Mouse (Mus musculus): ENCODE data around the gene Acot8. TPM values are rescaled to one million over a fixed set of nuclear protein-coding genes. Genes with fewer than 3 reads are reported as not detected.

Gene Acot8
- total RNA-seq, 2 experiments from 2014 or later = 8.0 to 8.2 TPM

DNA sequence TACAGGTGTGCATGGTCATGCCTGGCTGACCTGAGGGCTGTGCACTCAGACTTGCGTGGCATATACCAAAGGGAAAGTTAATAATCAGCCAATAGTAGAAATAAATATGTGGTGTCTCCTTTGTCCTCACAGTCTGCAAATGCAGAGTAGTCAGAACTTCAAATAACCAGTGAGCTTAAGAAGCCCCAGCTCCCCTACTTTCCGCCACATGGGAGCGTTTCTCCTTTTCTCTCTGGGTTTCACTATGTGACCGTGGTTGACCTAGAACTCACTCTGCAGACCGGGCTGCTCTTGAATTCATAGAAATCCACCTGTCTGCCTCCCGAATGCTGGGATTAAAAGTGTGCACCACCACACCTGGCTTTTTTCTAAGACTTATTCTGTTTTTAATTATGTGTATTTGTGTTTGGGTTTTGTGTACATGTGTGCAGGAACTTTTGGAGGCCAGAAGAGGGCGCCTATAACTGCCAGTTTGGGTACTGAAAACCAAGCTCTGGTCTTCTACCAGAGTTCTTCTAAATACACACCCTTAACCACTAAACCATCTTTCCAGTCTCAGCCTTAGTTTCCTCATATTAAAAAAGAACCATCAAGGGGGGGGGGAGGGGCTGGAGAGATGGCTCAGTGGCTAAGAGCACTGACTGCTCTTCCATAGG lies 20.6 kb downstream of the Acot8 start:
- DNase-seq (ENCODE audit: low spot score) = no peak

DNA sequence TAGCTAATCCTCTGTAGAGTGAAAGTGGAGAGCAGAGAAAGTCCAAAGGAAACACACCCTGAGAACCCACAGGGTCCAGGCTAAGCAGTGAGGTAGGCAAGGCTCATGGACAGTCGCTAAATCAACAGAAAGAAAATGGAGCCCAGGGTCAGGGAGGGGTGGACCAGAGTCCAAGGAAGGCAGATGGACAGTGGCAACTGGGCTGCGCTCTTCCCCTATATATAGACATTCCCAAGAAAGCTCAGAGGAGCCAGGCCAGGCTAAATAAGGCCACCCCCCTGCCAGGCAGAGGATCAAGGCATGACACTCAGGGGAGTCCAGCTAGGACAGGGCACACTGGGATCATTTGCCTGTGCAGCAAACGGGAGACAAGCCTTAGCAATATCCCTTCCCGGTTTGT lies 22.8 kb downstream of the Acot8 start:
- DNase-seq (ENCODE audit: low spot score) = peak; percentile 83

DNA sequence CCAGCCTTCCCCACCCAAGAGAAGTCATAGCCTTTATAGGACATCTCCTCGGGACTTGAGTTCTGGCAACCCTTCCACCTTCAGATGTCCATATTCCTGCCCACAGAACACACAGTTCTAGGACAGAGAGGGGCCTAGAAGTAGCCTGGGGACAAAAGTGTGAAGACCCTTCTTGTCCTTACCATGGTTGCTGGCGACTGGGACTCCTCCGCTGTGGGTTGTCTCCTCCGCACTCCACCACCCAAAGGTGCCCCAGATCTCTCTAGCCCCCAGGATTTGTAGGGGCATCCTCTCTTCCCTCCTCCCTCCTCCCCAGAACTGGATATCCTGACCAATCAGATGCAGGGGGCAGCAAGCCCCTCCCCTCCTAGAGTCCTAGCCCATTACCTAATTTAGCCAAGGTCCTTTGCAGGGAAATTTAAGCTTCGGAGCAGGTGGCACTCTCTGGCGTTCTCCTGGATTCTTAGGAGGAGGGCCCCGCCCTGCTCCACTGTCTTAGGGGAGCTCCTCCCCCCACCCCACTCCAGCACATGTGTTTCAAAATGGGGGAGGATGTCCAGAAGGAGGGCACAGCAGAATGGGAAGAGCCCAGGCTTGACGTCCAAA lies 25.1 kb downstream of the Acot8 start, which contains the start of gene Tnnc2:
Gene Tnnc2 (minus strand): TSS at position 487 of the 606 bp plus-strand sequence.
- peak; percentile 85 for DNase-seq (ENCODE audit: low spot score)

DNA sequence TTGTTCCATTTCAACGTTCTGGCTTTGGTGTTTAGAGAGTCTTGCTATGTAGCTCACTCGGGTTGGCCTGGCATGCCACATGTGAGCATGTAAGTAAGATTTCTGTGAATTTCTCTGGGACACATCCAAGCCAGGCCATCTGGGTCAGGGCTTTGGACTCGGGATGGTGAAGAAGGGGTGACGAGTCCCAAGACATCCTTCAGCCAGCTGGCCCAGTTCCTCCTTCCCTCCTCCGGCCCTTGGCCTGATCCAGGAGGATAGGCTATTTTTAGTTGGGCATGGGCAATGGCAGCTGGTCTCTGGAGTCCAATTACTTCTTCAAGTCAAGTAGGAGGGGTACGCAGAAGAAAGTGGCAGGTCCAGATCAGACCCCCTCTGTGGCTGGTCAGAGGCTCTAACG lies 25.9 kb downstream of the Acot8 start:
- peak; percentile 84 for DNase-seq (ENCODE audit: low spot score)

DNA sequence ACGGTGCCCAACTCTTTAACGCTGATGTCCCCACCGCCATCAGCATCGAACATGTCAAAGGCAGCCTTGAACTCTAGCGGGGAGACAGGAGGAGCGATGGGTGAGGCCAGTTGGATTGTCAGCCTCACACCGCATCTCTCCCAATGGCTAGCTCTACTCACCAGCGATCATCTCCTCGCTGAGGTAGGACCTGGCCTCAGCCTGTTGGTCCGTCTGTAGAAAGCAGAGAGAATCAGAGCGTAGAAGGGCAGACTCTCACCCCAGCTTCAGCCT lies 26.7 kb downstream of the Acot8 start:
- DNase-seq (ENCODE audit: low spot score) = no peak

DNA sequence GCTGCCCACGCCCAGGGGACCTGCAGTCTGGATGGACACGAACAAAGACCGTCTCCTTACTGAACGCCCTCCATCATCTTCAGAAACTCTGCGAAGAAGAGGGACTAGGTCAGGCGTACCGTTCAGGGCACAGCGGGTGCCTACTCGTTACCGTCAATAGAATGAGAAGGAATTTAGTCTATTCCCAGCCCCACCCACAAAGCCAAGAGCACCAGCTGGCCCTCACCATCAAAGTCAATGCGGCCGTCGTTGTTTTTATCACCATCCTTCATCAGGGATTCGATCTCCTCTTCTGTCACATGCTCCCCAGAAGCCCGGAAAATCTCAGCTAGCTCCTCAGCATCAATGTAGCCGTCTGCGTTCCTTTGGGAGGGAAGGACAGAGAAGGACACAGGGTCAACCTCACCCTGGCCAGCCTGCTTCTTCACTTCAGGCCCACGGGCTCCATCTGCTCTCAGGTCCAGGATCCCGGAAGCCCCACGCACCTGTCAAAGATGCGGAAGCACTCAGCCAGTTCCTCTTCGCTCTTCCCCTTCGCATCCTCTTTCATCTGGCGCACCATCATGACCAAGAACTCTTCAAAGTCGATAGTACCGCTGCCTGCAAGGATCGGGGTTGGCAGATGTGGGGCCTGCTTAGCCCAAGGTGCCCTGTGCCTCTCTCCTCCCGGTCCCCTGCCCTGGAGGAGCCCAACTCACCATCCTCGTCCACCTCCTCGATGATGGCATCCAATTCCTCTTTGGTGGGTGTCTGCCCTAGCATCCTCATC lies 27.3 kb downstream of the Acot8 start:
- DNase-seq (ENCODE audit: low spot score) = no peak

DNA sequence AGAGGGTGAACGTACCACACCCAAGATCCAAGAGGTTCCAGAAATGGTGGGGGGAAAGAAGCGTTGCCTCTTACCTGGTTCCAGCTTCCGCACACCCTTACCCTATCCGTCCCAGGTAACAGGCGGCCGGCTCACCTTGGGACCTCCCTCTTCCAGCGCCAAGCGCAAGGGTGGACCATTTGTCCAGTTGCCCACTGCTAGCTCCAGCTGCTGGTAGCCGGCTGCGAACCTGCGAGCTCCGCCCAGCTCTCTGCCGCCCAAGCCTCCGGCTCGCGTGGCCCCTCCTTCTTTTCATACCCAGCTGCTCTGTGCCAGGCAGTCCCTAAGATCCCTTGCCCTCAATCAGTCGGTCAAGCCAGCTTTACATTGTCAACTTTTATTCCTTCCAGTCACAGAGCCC lies 27.9 kb downstream of the Acot8 start:
- no peak for DNase-seq (ENCODE audit: low spot score)

DNA sequence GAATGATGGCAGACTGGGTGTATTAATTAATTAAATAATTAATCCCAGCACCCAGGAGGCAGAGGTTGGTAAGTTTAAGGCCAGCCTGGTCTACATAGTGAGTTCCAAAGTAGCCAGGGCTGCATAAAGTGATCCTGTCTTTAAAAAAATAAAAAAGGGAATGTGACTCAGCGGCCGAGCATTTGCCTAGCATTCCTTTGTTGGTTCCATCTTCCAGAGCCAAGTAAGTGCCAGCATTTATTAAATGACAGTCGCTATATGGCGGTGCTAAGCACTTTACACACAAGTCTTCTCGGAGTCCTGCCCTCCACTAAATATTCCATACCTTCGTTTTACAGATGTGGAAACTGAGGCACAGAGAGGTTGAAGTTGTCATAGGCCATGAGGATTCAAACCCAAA lies 28.6 kb downstream of the Acot8 start:
- DNase-seq (ENCODE audit: low spot score) = no peak

DNA sequence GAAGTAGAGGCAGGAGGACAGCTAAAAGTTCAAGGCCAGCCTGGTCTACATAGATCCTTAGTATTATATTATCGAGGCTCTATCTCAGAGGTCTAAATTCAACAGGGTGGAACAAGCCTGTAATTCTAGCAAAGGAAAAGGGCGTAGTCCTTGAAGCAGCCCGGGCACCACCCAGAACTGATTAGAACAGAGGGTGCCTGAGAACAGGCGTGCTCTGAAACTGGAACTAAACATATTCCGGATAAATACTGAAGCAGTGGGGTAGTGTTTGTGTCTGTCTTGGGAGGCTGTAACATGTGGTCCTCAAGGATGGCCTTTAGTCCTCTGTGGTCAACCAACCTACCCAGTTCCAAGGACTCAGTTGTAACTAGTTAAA lies 30.7 kb downstream of the Acot8 start:
- DNase-seq (ENCODE audit: low spot score) = no peak

DNA sequence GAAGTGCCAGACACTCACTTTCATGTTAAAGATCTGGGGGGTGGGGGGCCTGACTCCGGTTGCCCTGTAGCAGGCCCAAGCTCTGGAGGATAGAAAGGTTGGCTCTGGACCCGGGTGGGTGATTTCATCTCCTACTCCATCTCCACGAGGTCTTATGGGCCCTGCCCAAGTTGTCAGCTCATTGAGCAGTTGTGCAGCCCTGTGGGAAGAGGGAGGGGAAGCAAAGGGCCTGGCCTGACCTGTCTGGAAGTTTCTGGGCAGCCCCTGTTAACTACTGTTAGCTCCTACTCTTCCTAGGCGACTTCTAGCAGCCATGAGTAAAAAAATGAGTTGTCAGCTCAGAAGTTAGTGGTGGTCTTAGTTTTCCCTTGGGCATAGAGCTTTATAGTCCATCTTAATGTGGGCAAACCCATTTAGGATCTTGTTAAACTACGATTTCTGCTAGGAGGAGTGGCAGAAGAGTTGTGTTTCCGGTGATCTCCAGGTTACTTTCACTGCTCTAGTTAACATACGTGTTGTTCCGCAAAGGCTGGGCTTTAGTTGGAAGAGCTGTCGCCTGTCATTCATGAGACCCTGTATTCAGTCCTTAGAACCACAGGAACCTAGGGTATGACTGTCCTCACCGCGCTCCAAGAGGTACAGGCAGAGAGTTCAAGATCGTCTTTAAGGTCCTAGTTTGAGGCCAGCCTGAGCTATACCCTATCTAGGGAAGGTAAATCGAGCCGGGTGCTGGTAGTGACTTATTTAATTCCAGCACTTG lies 31.3 kb downstream of the Acot8 start:
- no peak for DNase-seq (ENCODE audit: low spot score)

DNA sequence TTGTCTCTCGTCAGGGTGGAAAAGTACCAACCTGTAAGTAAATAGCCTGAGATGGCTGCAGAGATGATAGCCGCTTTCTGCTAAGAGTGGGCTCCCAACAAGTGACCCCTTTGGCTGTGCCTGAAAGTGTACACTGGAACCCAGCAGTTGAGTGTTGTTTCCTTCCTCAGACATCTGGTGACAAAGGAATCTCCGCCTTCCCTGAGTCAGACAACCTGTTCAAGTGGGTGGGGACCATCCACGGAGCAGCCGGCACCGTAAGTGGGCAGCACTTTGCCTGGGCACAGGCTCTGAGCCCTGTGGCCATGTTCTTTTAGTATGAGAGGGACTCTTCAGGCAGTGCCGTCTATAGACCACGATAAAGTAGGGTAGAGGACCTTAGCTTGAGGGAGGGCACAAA lies 33.6 kb downstream of the Acot8 start:
- DNase-seq (ENCODE audit: low spot score) = no peak

DNA sequence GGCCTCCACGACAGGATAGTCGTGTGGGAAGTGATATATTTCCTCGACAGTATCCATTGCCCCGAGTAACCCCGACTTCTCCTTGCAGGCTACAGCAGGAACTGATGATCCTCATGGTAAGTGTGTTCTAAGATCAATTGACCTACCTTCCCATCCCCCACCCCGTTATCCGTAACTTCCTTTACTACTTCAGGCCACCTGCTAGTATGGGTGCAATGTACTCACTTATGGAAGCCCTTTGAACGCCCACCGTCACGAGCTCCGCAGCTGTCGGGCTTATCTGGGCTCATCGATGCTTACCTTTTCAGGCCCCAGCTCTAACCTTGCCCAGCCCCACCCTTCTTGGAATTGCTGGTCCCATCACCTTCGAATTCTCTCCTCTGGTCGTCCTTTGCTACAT lies 34.4 kb downstream of the Acot8 start:
- DNase-seq (ENCODE audit: low spot score) = no peak

DNA sequence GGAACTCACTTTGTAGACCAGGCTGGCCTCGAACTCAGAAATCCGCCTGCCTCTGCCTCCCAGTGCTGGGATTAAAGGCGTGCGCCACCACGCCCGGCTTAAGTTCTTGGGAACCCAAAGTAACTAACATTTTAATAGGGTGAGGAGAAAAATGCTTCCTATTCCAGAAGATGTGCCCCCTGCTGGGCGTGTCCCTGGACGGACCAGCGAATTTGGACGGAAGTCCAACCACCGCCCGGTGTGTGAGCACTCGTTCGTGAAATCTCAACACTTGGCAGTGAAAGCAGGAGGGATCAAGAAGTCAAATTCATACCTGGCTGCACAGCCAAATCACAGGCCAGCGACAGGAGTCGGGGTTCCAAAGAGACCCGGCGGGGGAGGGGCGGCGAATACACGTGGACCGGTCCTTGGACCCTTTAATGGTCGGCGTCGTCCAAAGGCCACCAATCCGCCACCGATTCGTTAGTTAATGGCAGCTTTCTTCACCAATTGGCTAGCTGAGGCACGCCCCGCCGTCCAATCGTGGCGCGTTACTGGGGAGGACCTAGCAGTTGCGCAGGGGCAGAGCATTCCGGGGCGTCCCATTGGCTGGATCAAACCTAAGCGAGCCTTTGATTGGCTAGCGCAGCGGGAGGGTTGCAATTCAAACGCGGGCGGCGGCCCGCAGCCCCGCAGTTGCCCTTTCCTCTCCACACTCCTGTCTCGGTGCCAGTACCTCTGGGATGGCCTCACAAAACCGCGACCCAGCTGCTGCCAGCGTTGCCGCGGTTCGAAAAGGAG lies 35.2 kb downstream of the Acot8 start, which contains the start of gene Ube2c:
Gene Ube2c (plus strand): TSS at position 641 of the 780 bp plus-strand sequence.
- DNase-seq (ENCODE audit: low spot score) = peak; percentile 99

DNA sequence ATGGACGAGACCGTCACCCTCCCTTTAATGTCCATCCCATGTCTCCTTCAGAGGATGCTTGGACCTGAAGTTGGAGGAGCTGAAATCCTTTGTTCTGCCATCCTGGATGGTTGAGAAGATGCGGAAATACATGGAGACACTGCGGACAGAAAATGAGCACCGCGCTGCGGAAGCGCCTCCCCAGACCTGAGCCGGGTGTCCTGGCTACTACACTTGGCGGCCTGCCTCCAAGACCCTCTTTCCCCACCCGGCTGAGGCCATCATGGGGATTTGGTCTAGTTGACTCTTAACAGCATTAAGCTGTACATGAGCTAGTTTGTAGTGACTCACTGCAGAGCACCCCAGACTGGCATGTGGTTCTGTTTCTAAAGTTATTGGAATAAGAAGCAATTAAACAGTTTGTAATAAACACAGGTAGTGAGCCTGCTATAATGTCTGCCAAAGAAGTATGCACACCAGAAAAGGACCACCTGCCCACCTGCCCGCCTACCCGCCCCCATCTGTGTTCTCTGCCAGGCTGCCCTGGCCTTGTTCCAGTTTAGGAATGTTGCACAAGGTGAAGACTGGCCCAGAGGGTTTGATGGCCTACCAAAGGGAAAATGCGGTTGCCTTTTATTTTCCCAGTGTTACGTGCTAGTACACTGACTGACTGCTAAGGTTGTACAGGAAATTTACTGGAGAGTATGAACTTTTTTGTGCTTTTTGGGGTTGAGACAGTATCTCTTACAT lies 36.7 kb downstream of the Acot8 start:
- no peak for DNase-seq (ENCODE audit: low spot score)

DNA sequence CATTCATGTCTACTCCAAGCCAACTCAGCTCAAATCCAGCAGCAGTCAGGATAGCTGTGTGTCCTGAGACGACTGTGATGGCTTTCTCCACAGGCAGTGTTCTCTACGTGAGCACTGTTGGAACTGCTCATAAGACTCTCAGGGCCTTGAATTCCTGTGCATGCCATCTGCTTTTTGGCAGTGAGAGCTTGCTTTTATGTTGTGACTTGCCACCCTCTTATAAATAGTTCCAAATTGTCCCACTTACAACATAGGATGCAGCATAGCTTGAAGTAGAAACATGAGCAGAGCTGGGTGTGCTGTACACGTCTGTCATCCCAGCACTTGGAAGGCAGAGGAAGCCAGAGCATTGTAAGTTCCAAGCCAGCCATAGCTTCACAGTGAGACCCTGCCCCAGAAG lies 38.8 kb downstream of the Acot8 start:
- no peak for DNase-seq (ENCODE audit: low spot score)

DNA sequence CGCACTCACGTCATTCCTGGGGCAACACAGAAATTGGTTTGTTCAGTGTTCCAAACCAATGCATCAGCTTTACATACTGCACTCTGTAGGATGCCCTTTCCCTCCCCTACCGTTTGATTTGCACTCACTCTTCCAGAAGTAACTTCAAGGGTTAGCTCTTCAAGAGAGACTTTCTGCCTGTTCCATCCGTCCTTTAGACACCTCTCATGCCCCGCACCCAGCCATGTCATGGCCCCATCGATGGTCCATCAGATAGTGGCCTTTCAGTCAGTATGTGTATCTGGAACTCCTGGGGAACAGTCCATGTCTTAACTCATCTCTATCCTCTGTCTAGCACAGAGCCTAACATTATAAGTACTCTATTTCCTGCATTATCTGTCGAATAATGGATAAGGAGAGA lies 42.1 kb downstream of the Acot8 start:
- DNase-seq (ENCODE audit: low spot score) = no peak

DNA sequence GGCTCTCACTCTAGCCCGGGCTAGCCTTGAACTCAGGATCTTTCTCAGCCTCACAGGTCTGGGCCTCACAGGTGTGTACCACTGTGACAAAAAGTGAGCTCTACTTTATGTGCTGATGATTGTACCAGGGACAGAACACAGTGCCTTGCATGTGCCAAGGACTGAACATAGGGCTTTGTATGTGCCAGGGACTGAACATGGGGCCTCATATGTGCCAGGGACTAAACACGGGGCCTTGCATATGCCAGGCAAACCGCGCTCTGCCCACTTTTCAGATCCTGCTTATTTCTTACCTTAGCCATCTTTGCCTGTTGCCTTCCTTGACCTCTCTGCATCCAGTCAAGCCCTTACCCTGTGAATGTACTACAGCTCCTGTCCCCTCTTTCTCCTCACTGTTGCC lies 42.7 kb downstream of the Acot8 start:
- DNase-seq (ENCODE audit: low spot score) = no peak

DNA sequence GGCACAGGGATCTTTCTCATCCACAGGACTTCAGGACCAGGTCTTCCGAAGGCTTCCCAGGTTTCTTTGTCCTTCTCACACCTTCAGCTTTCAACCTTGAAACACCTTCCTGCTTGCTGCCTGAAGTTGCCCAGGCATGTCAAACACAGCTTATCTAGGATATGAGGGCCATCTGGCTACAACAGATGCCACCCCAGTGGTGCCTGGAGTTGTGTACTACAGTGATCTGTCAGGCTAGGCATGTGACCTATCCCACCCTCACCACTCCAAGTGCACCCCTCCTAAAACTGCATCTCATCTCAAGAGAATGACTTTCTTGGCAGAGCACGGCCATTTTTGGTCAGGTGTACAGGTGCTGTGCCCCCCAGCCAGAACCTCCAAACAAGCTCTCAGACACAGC lies 43.2 kb downstream of the Acot8 start:
- no peak for DNase-seq (ENCODE audit: low spot score)

DNA sequence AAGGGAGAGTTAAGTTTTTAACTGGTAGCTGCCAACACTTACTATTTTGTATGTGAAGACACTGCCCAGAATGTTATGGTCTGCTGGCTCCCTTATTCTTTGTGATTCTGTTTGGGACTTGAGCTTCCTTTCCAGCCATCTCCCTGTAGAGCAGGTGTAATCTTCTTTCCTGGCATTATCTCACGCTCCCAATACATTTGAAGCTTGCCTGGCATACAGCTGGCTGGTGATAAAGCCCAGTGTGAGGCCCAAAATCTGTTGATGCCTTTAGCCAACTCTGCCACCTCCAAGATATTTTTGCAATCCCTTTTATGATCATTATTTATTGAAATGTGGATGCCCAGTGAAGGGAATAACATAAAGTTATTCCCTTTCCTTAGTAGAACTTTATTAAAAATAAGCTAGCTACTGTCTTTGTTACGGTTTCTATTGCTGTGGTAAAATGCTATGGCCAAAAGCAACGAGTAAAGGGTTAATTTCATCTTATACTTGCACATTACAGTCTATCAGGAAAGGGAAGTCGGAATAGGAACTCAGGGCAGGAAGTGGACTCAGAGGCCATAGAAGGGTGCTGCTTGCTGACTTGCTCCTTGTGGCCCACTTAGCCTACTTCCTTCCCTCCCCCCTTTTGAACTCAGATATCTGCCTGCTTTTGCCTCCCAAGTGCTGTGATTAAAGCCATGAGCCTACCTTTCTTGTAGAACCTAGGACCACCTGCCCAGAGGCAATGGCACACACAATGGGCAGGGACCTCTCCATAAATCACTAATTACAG lies 44.4 kb downstream of the Acot8 start:
- no peak for DNase-seq (ENCODE audit: low spot score)

DNA sequence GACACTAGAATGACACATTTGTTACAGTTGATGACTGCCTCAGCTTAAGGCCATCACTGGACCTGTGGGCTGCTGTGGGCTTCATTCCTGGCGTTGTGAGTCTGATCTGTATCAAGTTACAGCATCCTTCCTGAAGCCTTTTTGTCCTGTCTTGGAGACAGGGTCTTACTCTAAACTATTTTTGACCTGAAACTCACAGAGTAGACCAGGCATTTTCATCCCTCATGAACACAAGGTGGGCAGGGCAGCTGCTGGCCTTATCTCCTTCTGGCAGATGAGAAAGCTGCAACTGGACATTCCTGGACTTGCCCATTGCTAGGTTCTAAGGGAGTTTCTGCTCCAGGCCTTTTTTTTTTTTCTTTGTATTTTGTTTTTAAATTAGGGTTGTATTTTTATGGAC lies 46.0 kb downstream of the Acot8 start:
- no peak for DNase-seq (ENCODE audit: low spot score)
